Mouse (Mus musculus) stomach, embryonic 15.5 days (tissue): ENCODE results near the gene Cdh20. TPM values are rescaled to one million over a fixed set of nuclear protein-coding genes. Genes with fewer than 3 reads are reported as not detected.

ENCODE experiments used
- ATAC-seq: fragments of 200-750 bp; cut with Nextera tagmentation; 2 replicates; pipeline ENCODE4 v1.8.0; 2017; ENCODE audit warnings: low read depth, moderate number of reproducible peaks, moderate TSS enrichment; ENCODE audit not compliant: insufficient read depth, low FRiP score
- H3K27ac ChIP-seq: fragments of 300-500 bp; sonication (generic); 2 replicates; pipeline ENCODE4 v1.5.1; 2015; ENCODE audit warnings: mild to moderate bottlenecking, inconsistent platforms
- H3K27me3 ChIP-seq: fragments of 300-500 bp; sonication (generic); replicated peaks from 2 replicates; pipeline ENCODE4 v1.6.1; 2015; ENCODE audit warnings: inconsistent platforms
- H3K36me3 ChIP-seq: fragments of 300-500 bp; sonication (generic); 2 replicates; pipeline ENCODE4 v1.6.1; 2015; ENCODE audit warnings: inconsistent platforms
- H3K4me1 ChIP-seq: fragments of 300-500 bp; sonication (generic); 2 replicates; pipeline ENCODE4 v1.6.1; 2015; ENCODE audit warnings: inconsistent platforms
- H3K4me2 ChIP-seq: fragments of 300-500 bp; sonication (generic); 2 replicates; pipeline ENCODE4 v1.6.1; 2015; ENCODE audit warnings: mild to moderate bottlenecking, inconsistent platforms
- H3K4me3 ChIP-seq: fragments of 300-500 bp; sonication (generic); replicated peaks from 2 replicates; pipeline ENCODE4 v1.5.1; 2015; ENCODE audit warnings: inconsistent platforms
- H3K9ac ChIP-seq: fragments of 300-500 bp; sonication (generic); 2 replicates; pipeline ENCODE4 v1.6.1; 2015; ENCODE audit warnings: inconsistent platforms
- H3K9me3 ChIP-seq: fragments of 300-500 bp; sonication (generic); 2 replicates; pipeline ENCODE4 v1.6.1; 2016; ENCODE audit warnings: inconsistent platforms
- WGBS: fragments of 180-500 bp; shearing (Covaris S2); methylation state at CpG from one replicate; pipeline ENCODE4 v1.1.7; 2015; 5-methylcytosine and 5-hydroxymethylcytosine counted together
- polyA plus RNA-seq: library from polyadenylated mRNA; unstranded; fragments of >200 nt; fragmentation: Nextera tagmentation; extraction: Ambion mirVana; gene quantifications from 2 replicates; pipeline ENCODE4 v1.2.1, GENCODE M21; 2015

Cdh20 gene
- polyA plus RNA-seq, 1 experiment from 2014 or later: 0.10 TPM

GRCm38 (mm10) chr1:104986222-104986973, 218.1 kb downstream of the Cdh20 start:
- no peak for ATAC-seq
- Histone ChIP-seq H3K4me1 (no peaks in the 10 kb centered on the region), H3K4me2 (no peak overlapping the region), H3K4me3 (no peak overlapping the region), H3K27ac (no peak overlapping the region), H3K27me3 (no peaks in the 10 kb centered on the region), H3K9ac (no peak overlapping the region), H3K9me3 (no peaks in the 10 kb centered on the region), H3K36me3 (no peaks in the 10 kb centered on the region)
- 26% methylated on average over 5 of the region's 5 CpGs for WGBS

DNA sequence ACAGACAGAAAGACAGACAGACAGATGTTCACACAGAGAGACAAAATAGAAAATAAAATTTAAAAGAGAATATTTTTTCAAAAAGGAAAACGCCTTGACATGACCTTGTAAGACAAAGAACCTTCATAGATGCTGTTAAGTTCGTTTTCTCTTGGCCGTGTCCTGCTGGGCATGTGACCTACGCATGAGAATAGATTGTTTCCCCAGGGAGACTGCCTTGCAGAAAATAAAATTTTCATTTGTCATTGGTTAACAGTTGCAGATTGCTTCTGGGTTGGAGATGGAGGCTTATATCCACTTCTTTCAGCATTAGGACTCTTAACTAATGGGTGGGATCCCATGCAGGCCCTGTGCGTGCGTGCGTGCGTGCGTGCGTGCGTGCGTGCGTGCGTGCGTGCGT, 219.2 kb downstream of the Cdh20 start:
- no peak for ATAC-seq

DNA sequence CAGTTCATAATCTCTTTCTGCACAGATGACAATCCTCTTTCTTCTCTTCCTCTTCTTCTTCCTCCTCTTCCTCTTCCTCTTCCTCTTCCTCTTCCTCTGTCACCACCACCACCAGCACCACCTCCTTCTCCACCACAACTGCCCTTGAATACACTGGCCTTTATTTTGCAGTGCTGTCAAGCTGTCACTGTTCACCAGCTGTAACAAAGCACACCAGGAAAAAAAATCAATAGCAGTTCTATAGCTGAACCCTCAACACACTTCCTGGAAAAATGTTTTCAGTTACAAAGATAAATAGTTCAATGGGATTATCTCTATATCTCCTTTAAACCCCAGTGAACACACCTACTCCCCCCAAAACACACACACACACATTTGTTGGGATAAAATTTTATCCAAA, 224.1 kb downstream of the Cdh20 start:
- Histone ChIP-seq H3K9me3 (no peaks in the 10 kb centered on the region), H3K4me1 (no peaks in the 10 kb centered on the region), H3K27ac (no peak overlapping the region), H3K36me3 (no peaks in the 10 kb centered on the region), H3K9ac (no peak overlapping the region), H3K4me2 (no peak overlapping the region), H3K27me3 (no peaks in the 10 kb centered on the region), H3K4me3 (no peak overlapping the region)
- ATAC-seq: peak; percentile 56; the same call in 1 of the 2 replicates

More for the DNA sequence above, 219.2 kb downstream of the Cdh20 start:
- Histone ChIP-seq H3K4me2 (no peak overlapping the region), H3K27ac (no peak overlapping the region), H3K36me3 (no peaks in the 10 kb centered on the region), H3K4me3 (no peak overlapping the region), H3K27me3 (no peaks in the 10 kb centered on the region), H3K4me1 (no peaks in the 10 kb centered on the region), H3K9me3 (no peaks in the 10 kb centered on the region), H3K9ac (no peak overlapping the region)
- WGBS: 91% methylated on average over 16 of the region's 16 CpGs

- Histone ChIP-seq H3K36me3 (no peaks in the 10 kb centered on the region), H3K9ac (peak overlapping the region; percentile 25; the same call in 1 of the 2 replicates), H3K27ac (no peak overlapping the region), H3K9me3 (no peaks in the 10 kb centered on the region), H3K27me3 (no peaks in the 10 kb centered on the region), H3K4me1 (no peaks in the 10 kb centered on the region), H3K4me2 (peak overlapping the region; percentile 91), H3K4me3 (peak overlapping the region; percentile 41)
- 12% methylated on average over 51 of the region's 51 CpGs for WGBS
- ATAC-seq: peak; percentile 86
These were observed 225.7 kb downstream of the Cdh20 start for GRCm38 (mm10) chr1:104993905-104994611.

- WGBS: 47% methylated on average over 3 of the region's 3 CpGs
- Histone ChIP-seq H3K27me3 (no peaks in the 10 kb centered on the region), H3K4me2 (no peak overlapping the region), H3K9ac (no peak overlapping the region), H3K4me1 (no peaks in the 10 kb centered on the region), H3K4me3 (no peak overlapping the region), H3K9me3 (no peaks in the 10 kb centered on the region), H3K27ac (no peak overlapping the region), H3K36me3 (no peaks in the 10 kb centered on the region)
- ATAC-seq: peak; percentile 53; the same call in 1 of the 2 replicates
These were observed 226.3 kb downstream of the Cdh20 start for GRCm38 (mm10) chr1:104994612-104994986.

GRCm38 (mm10) chr1:104997814-104998213, 229.5 kb downstream of the Cdh20 start:
- Histone ChIP-seq H3K27me3 (no peaks in the 10 kb centered on the region), H3K9me3 (no peaks in the 10 kb centered on the region), H3K36me3 (no peaks in the 10 kb centered on the region), H3K4me2 (no peak overlapping the region), H3K4me1 (no peaks in the 10 kb centered on the region), H3K27ac (no peak overlapping the region), H3K4me3 (no peak overlapping the region), H3K9ac (no peak overlapping the region)
- no peak for ATAC-seq
- WGBS: 61% methylated on average over 2 of the region's 2 CpGs

- H3K36me3 ChIP-seq: no peaks in the 10 kb centered on the region
These were observed 233.8 kb downstream of the Cdh20 start for GRCm38 (mm10) chr1:105002179-105002578.

GRCm38 (mm10) chr1:105003786-105004185, 235.5 kb downstream of the Cdh20 start:
- Histone ChIP-seq H3K4me2 (no peak overlapping the region), H3K4me1 (no peaks in the 10 kb centered on the region), H3K9ac (no peak overlapping the region), H3K27me3 (no peaks in the 10 kb centered on the region), H3K9me3 (no peaks in the 10 kb centered on the region), H3K4me3 (no peak overlapping the region), H3K36me3 (no peaks in the 10 kb centered on the region), H3K27ac (no peak overlapping the region)
- 83% methylated on average over 1 of the region's 1 CpGs for WGBS
- ATAC-seq: no peak

More at GRCm38 (mm10) chr1:105002179-105002578, 233.8 kb downstream of the Cdh20 start:
- no peak overlapping the region for H3K9ac ChIP-seq
- H3K4me2 ChIP-seq: no peak overlapping the region
- no peak overlapping the region for H3K4me3 ChIP-seq
- H3K4me1 ChIP-seq: no peaks in the 10 kb centered on the region
- no peak for ATAC-seq
- no peak overlapping the region for H3K27ac ChIP-seq
- WGBS: 80% methylated on average over 1 of the region's 1 CpGs
- H3K27me3 ChIP-seq: no peaks in the 10 kb centered on the region
- no peaks in the 10 kb centered on the region for H3K9me3 ChIP-seq

DNA sequence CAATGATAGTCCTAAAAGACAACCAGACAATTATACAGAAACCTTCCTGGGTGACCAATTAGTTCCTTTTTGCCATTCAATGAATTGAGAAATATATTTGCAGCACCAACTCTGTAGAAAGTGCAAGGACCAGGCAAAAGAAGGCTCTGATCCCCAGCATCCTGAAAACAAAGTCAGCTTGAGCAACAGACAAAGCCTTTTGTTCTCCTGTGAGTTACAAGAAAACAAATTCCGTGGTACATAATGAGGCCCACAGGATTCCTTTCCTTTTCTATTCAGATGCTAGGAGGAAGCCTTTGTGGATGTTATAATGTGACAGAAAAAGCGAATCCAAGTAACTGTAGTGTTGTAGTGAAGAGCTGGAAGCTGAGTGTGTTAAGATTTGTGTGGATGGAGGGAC, 244.3 kb downstream of the Cdh20 start:
- Histone ChIP-seq H3K4me3 (no peak overlapping the region), H3K9ac (no peak overlapping the region), H3K36me3 (no peaks in the 10 kb centered on the region), H3K27me3 (no peaks in the 10 kb centered on the region), H3K4me1 (no peaks in the 10 kb centered on the region), H3K27ac (no peak overlapping the region), H3K4me2 (no peak overlapping the region), H3K9me3 (no peaks in the 10 kb centered on the region)
- WGBS: 40% methylated on average over 2 of the region's 2 CpGs
- ATAC-seq: no peak

- Histone ChIP-seq H3K4me1 (no peaks in the 10 kb centered on the region), H3K27me3 (no peaks in the 10 kb centered on the region), H3K4me2 (no peak overlapping the region), H3K4me3 (no peak overlapping the region), H3K9me3 (no peaks in the 10 kb centered on the region), H3K27ac (no peak overlapping the region), H3K9ac (no peak overlapping the region), H3K36me3 (no peaks in the 10 kb centered on the region)
- 43% methylated on average over 1 of the region's 1 CpGs for WGBS
- ATAC-seq: no peak
These were observed 245.0 kb downstream of the Cdh20 start for GRCm38 (mm10) chr1:105013291-105013690.

DNA sequence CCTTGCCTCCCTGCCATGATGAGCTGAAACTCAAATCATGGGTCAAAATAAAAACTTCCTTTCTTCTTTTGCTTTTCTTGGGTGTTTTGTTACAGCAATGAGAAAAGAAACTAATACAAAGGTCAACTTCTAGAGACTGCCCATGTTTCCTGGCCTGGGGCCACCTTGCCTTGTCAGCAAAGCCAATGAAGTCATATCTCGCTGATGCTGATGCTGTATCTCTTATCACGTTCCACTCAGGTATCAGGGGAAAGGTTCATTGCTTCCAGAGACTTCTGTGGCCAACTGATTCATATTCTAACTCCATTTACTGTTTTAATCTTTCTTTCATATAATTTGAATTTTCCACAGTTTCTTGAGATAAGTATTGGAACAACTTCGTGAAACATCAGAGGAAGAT, 273.3 kb downstream of the Cdh20 start:
- Histone ChIP-seq H3K4me2 (no peak overlapping the region), H3K9me3 (no peaks in the 10 kb centered on the region), H3K36me3 (no peaks in the 10 kb centered on the region), H3K27ac (no peak overlapping the region), H3K9ac (no peak overlapping the region), H3K4me3 (no peak overlapping the region), H3K27me3 (no peaks in the 10 kb centered on the region), H3K4me1 (no peaks in the 10 kb centered on the region)
- 81% methylated on average over 3 of the region's 3 CpGs for WGBS
- no peak for ATAC-seq
